Mouse (Mus musculus) liver, adult 2 months (tissue): ENCODE data around the gene Eif3l.

Experiments
- CTCF ChIP-seq: fragments of 200-500 bp; IDR thresholded peaks from 2 replicates; pipeline ENCODE4 v1.5.1; 2011; ENCODE audit warnings: low read depth, low read length, control low read depth
- POLR2A ChIP-seq: fragments of 200-500 bp; IDR thresholded peaks from 2 replicates; pipeline ENCODE4 v1.6.1; 2011; ENCODE audit warnings: low read length, control low read depth; ENCODE audit not compliant: insufficient read depth; ENCODE audit errors: extremely low read depth

- TF ChIP-seq CTCF, result no peak
- no peak for TF ChIP-seq POLR2A
Measured at GRCm38 (mm10) chr15:79119491-79119890, 44.5 kb downstream of the Eif3l start.
